9 mouse cellular contexts compared by ENCODE assay signal in the genomic region with DNA sequence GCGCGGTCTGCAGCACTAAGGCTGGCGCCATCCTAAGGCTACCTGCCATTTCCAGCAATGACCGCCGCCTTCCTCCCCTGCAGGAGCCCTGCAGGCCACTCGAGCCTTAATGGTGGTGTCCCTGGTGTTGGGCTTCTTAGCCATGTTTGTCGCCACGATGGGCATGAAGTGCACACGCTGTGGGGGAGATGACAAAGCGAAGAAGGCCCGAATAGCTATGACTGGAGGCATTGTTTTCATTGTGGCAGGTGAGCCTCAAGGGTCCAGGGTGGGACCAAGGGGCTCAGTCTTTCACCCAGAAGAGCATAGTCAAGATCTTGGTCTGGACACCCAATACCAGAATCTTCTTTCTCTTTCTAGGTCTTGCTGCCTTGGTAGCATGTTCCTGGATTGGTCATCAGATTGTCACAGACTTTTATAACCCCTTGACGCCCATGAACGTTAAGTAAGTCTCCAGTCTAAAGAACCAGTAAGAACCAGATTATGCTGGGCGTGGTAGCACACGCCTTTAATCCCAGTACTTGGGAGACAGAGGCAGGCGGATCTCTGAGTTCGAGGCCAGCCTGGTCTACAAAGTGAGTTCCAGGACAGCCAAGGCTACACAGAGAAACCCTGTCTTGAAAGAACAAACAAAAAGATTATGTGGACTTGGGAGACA. TPM values are rescaled to one million over a fixed set of nuclear protein-coding genes. Genes with fewer than 3 reads are reported as not detected.
DNase-seq lines count a peak whose midpoint lies in the region; ATAC-seq and TF ChIP-seq lines count a peak whose summit lies in the region.
"Had no signal": no experiment of that assay in that cellular context is flagged by ENCODE, and none has a peak within 500 bp of the region (broad histone marks: within the 10 kb centered on the region; RNA-seq: fewer than 3 reads in every experiment).

No protein-coding gene starts in this region.

- H3K27me3 ChIP-seq in heart, embryonic 12.5 days (replicated peaks), result peaks cover 61% of the 10 kb centered on the region
- no peaks in the 10 kb centered on the region for H3K27me3 ChIP-seq in ES-Bruce4 (ENCODE audit: control insufficient read depth, insufficient read depth, low read length, poor library complexity, severe bottlenecking)
- peaks cover 57% of the 10 kb centered on the region for H3K27me3 ChIP-seq in forebrain, embryonic 15.5 days
- peaks cover 51% of the 10 kb centered on the region for H3K27me3 ChIP-seq in liver, embryonic 14.5 days (ENCODE audit: control insufficient read depth, insufficient read depth, low read length)

- TF ChIP-seq POLR2A in ES-Bruce4 (IDR thresholded peaks at IDR 0.05; ENCODE audit: insufficient read depth, low read length), result no peak

- peak overlapping the region; percentile 49 for H3K4me3 ChIP-seq in heart, embryonic 12.5 days
- H3K4me3 ChIP-seq in ES-Bruce4 (ENCODE audit: low read depth, low read length), result peak overlapping the region; percentile 68
- peak overlapping the region; percentile 26 for H3K4me3 ChIP-seq in forebrain, embryonic 15.5 days
- peak overlapping the region in 1 of 2 experiments; percentile 35; a peak in 2 of 4 replicates for H3K4me3 ChIP-seq in liver, embryonic 14.5 days (ENCODE audit: insufficient read depth in 1 of 2, low read depth in 2 of 2, low read length in 2 of 2)

- ATAC-seq in heart, embryonic 12.5 days (ENCODE audit: insufficient number of reproducible peaks, low FRiP score), result no peak
- no peak for ATAC-seq in forebrain, embryonic 15.5 days (replicated peaks)
- no peak for ATAC-seq in liver, embryonic 14.5 days (ENCODE audit: insufficient read depth)

- TF ChIP-seq EP300 in ES-Bruce4 (IDR thresholded peaks at IDR 0.05; ENCODE audit: insufficient read depth, low read depth, low read length), result no peak
- TF ChIP-seq EP300 in liver, embryonic 14.5 days (IDR thresholded peaks at IDR 0.05; ENCODE audit: low read depth), result no peak

- peaks cover 36% of the 10 kb centered on the region for H3K36me3 ChIP-seq in heart, embryonic 12.5 days
- H3K36me3 ChIP-seq in ES-Bruce4 (ENCODE audit: control insufficient read depth, insufficient read depth, low read length, poor library complexity, severe bottlenecking), result peaks cover 29% of the 10 kb centered on the region
- H3K36me3 ChIP-seq in forebrain, embryonic 15.5 days, result peaks cover 34% of the 10 kb centered on the region
- H3K36me3 ChIP-seq in liver, embryonic 14.5 days (replicated peaks; ENCODE audit: control insufficient read depth, insufficient read depth, low read depth), result no peaks in the 10 kb centered on the region; the same call in 1 of the 2 replicates

- no peak for TF ChIP-seq CTCF in ES-Bruce4 (IDR thresholded peaks at IDR 0.05; ENCODE audit: low read depth, low read length)
- TF ChIP-seq CTCF in liver, embryonic 14.5 days (IDR thresholded peaks at IDR 0.05; ENCODE audit: low read depth), result no peak

- no peak overlapping the region for H3K27ac ChIP-seq in heart, embryonic 12.5 days (ENCODE audit: poor library complexity, severe bottlenecking)
- no peak overlapping the region for H3K27ac ChIP-seq in ES-Bruce4 (ENCODE audit: insufficient read depth, low read length)
- H3K27ac ChIP-seq in forebrain, embryonic 15.5 days (replicated peaks), result no peak overlapping the region
- H3K27ac ChIP-seq in liver, embryonic 14.5 days, result no peak overlapping the region

- intact Hi-C loops in heart, postnatal 10 days (cut with DNase I), result no loop called here
- intact Hi-C loops in left cerebral cortex, postnatal 36 days (cut with DNase I), result loop anchor here (5.0 kb wide), 1 partner anchor 35 kb away; no protein-coding TSS in a partner anchor

- WGBS in heart, embryonic 12.5 days, result 34% methylated on average over 17 of the region's 17 CpGs
- WGBS in forebrain, embryonic 15.5 days, result 37% methylated on average over 17 of the region's 17 CpGs
- WGBS in liver, embryonic 14.5 days (ENCODE audit: insufficient replicate concordance), result 27% methylated on average over 17 of the region's 17 CpGs

- no peak for DNase-seq in heart, postnatal 10 days
- DNase-seq in liver, embryonic 14.5 days (ENCODE audit: low read depth in 3 of 3, low spot score in 3 of 3), result no peak
- no peak for DNase-seq in ovary, postnatal 36 days (ENCODE audit: low spot score)
- no peak for DNase-seq in frontal cortex, adult 2 months (ENCODE audit: extremely low spot score in 1 of 2, low spot score in 1 of 2)
- DNase-seq in left cerebral cortex, postnatal 36 days (ENCODE audit: low spot score in 2 of 2), result no peak
- DNase-seq: layer of hippocampus, postnatal 36 days had no signal

- peak overlapping the region; percentile 64 for H3K9ac ChIP-seq in heart, embryonic 12.5 days
- H3K9ac ChIP-seq in ES-Bruce4 (ENCODE audit: low read depth, poor library complexity, severe bottlenecking), result peak overlapping the region; percentile 49
- H3K9ac ChIP-seq in forebrain, embryonic 15.5 days (replicated peaks), result peak overlapping the region; percentile 5; the same call in 1 of the 2 replicates
- no peak overlapping the region for H3K9ac ChIP-seq in liver, embryonic 14.5 days (replicated peaks)

- H3K4me2 ChIP-seq in heart, embryonic 12.5 days, result peak overlapping the region; percentile 76
- peak overlapping the region; percentile 36 for H3K4me2 ChIP-seq in forebrain, embryonic 15.5 days (replicated peaks)
- peak overlapping the region; percentile 56 for H3K4me2 ChIP-seq in liver, embryonic 14.5 days (ENCODE audit: low read depth)

- no peaks in the 10 kb centered on the region for H3K9me3 ChIP-seq in heart, embryonic 12.5 days (replicated peaks)
- no peaks in the 10 kb centered on the region for H3K9me3 ChIP-seq in ES-Bruce4 (replicated peaks; ENCODE audit: control insufficient read depth, insufficient read depth, low read length, poor library complexity, severe bottlenecking)
- no peaks in the 10 kb centered on the region for H3K9me3 ChIP-seq in forebrain, embryonic 15.5 days
- H3K9me3 ChIP-seq in liver, embryonic 14.5 days (ENCODE audit: control insufficient read depth, low read length), result no peaks in the 10 kb centered on the region

- peaks cover 18% of the 10 kb centered on the region for H3K4me1 ChIP-seq in heart, embryonic 12.5 days (replicated peaks)
- H3K4me1 ChIP-seq in ES-Bruce4 (ENCODE audit: control insufficient read depth, insufficient read depth, low read length), result no peaks in the 10 kb centered on the region
- peaks cover 14% of the 10 kb centered on the region for H3K4me1 ChIP-seq in forebrain, embryonic 15.5 days
- H3K4me1 ChIP-seq in liver, embryonic 14.5 days (replicated peaks; ENCODE audit: control insufficient read depth in 2 of 2, insufficient read depth in 2 of 2, low read length in 1 of 2), result peaks cover 6 to 8% of the 10 kb centered on the region in 2 experiments; a peak in 2 of 4 replicates

RNA-seq across cellular contexts. Expression of a gene that starts 2.4 kb away (rescaled TPM):
- polyA plus RNA-seq in heart, embryonic 12.5 days (2016; fragmentation: Nextera tagmentation; extraction: Ambion mirVana), result 2.1 and 2.5 TPM in 2 replicates
- total RNA-seq in heart, postnatal 10 days (2021), result not detected
- 106 and 144 TPM in 2 replicates for polyA plus RNA-seq in ES-Bruce4 (2011; ENCODE audit: insufficient read depth, insufficient read length, low read depth, missing spikeins)
- 0.28 and 0.56 TPM in 2 replicates for polyA plus RNA-seq in forebrain, embryonic 15.5 days (2015; fragmentation: Nextera tagmentation; extraction: Ambion mirVana)
- polyA plus RNA-seq in liver, embryonic 14.5 days (2012; rRNA removed), result 2.0 and 4.0 TPM in 2 replicates
- 2.2 TPM in 2 replicates for polyA plus RNA-seq in liver, embryonic 14.5 days (2014; fragmentation: Nextera tagmentation; extraction: Ambion mirVana)
- 0.10 and 0.34 TPM in 2 replicates for polyA plus RNA-seq in frontal cortex, adult 2 months (2012; rRNA removed)
- not detected for total RNA-seq in left cerebral cortex, postnatal 36 days (2021)
- total RNA-seq: layer of hippocampus, postnatal 36 days had no signal

RNA-seq across cellular contexts. Expression of a gene that starts 14.0 kb away (rescaled TPM):
- polyA plus RNA-seq in heart, embryonic 12.5 days (2016; fragmentation: Nextera tagmentation; extraction: Ambion mirVana), result 23.6 and 24.5 TPM in 2 replicates
- 100 to 1,000 TPM; 144 to 159 TPM for total RNA-seq in heart, postnatal 10 days (2021)
- 61.9 and 63.4 TPM in 2 replicates for polyA plus RNA-seq in ES-Bruce4 (2011; ENCODE audit: insufficient read depth, insufficient read length, low read depth, missing spikeins)
- polyA plus RNA-seq in forebrain, embryonic 15.5 days (2015; fragmentation: Nextera tagmentation; extraction: Ambion mirVana), result 18.4 and 20.8 TPM in 2 replicates
- 23.6 and 32.3 TPM in 2 replicates for polyA plus RNA-seq in liver, embryonic 14.5 days (2012; rRNA removed)
- polyA plus RNA-seq in liver, embryonic 14.5 days (2014; fragmentation: Nextera tagmentation; extraction: Ambion mirVana), result 9.7 and 10.7 TPM in 2 replicates
- 117 and 133 TPM in 2 replicates for polyA plus RNA-seq in frontal cortex, adult 2 months (2012; rRNA removed)
- total RNA-seq in left cerebral cortex, postnatal 36 days (2021), result 100 to 1,000 TPM; 112 to 128 TPM

RNA-seq across cellular contexts. Expression of a gene that starts 15.3 kb away (rescaled TPM):
- polyA plus RNA-seq in heart, embryonic 12.5 days (2016; fragmentation: Nextera tagmentation; extraction: Ambion mirVana), result 103 and 109 TPM in 2 replicates
- total RNA-seq in heart, postnatal 10 days (2021), result 10 to 100 TPM; 60.7 to 64.6 TPM
- polyA plus RNA-seq in ES-Bruce4 (2011; ENCODE audit: insufficient read depth, insufficient read length, low read depth, missing spikeins), result 77.6 and 80.1 TPM in 2 replicates
- polyA plus RNA-seq in forebrain, embryonic 15.5 days (2015; fragmentation: Nextera tagmentation; extraction: Ambion mirVana), result 170 and 171 TPM in 2 replicates
- 44.0 and 46.1 TPM in 2 replicates for polyA plus RNA-seq in liver, embryonic 14.5 days (2012; rRNA removed)
- 70.2 and 74.0 TPM in 2 replicates for polyA plus RNA-seq in liver, embryonic 14.5 days (2014; fragmentation: Nextera tagmentation; extraction: Ambion mirVana)
- 118 and 119 TPM in 2 replicates for polyA plus RNA-seq in frontal cortex, adult 2 months (2012; rRNA removed)
- total RNA-seq in left cerebral cortex, postnatal 36 days (2021), result 10 to 100 TPM; 79.2 to 88.5 TPM

RNA-seq across cellular contexts. Expression of a gene that starts 19.0 kb away (rescaled TPM):
- polyA plus RNA-seq in heart, embryonic 12.5 days (2016; fragmentation: Nextera tagmentation; extraction: Ambion mirVana), result 25.9 and 28.8 TPM in 2 replicates
- 100 to 1,000 TPM; 135 to 144 TPM for total RNA-seq in heart, postnatal 10 days (2021)
- 2.7 and 3.2 TPM in 2 replicates for polyA plus RNA-seq in ES-Bruce4 (2011; ENCODE audit: insufficient read depth, insufficient read length, low read depth, missing spikeins)
- polyA plus RNA-seq in forebrain, embryonic 15.5 days (2015; fragmentation: Nextera tagmentation; extraction: Ambion mirVana), result 6.4 and 7.5 TPM in 2 replicates
- 17.0 and 17.4 TPM in 2 replicates for polyA plus RNA-seq in liver, embryonic 14.5 days (2012; rRNA removed)
- 12.6 and 14.0 TPM in 2 replicates for polyA plus RNA-seq in liver, embryonic 14.5 days (2014; fragmentation: Nextera tagmentation; extraction: Ambion mirVana)
- polyA plus RNA-seq in frontal cortex, adult 2 months (2012; rRNA removed), result 1.4 and 2.1 TPM in 2 replicates
- total RNA-seq in left cerebral cortex, postnatal 36 days (2021), result 1 to 10 TPM; 3.6 to 4.4 TPM

RNA-seq across cellular contexts. Expression of a gene that starts 24.0 kb away (rescaled TPM):
- 445 and 451 TPM in 2 replicates for polyA plus RNA-seq in heart, embryonic 12.5 days (2016; fragmentation: Nextera tagmentation; extraction: Ambion mirVana)
- 100 to 1,000 TPM; 275 to 295 TPM for total RNA-seq in heart, postnatal 10 days (2021)
- 141 and 144 TPM in 2 replicates for polyA plus RNA-seq in ES-Bruce4 (2011; ENCODE audit: insufficient read depth, insufficient read length, low read depth, missing spikeins)
- 610 and 626 TPM in 2 replicates for polyA plus RNA-seq in forebrain, embryonic 15.5 days (2015; fragmentation: Nextera tagmentation; extraction: Ambion mirVana)
- 134 and 140 TPM in 2 replicates for polyA plus RNA-seq in liver, embryonic 14.5 days (2012; rRNA removed)
- 296 and 300 TPM in 2 replicates for polyA plus RNA-seq in liver, embryonic 14.5 days (2014; fragmentation: Nextera tagmentation; extraction: Ambion mirVana)
- 291 and 371 TPM in 2 replicates for polyA plus RNA-seq in frontal cortex, adult 2 months (2012; rRNA removed)
- 100 to 1,000 TPM; 199 to 219 TPM for total RNA-seq in left cerebral cortex, postnatal 36 days (2021)

Comparison
In these comparisons a context has a peak if more than half of its experiments do, and no peak if none do; other contexts are left out.
1. RNA of a gene that starts 2.4 kb away (polyA plus RNA-seq): 106 to 144 TPM in ES-Bruce4; 2.0 to 4.0 TPM in liver, embryonic 14.5 days, 2.1 to 2.5 TPM in heart, embryonic 12.5 days, 0.28 to 0.56 TPM in forebrain, embryonic 15.5 days and 0.10 to 0.34 TPM in frontal cortex, adult 2 months; every median in the first group is over 10 times any median in the second.
2. Peak in every context shown above with its lines, with median percentiles within 50 percentile points of each other: H3K4me2 ChIP-seq.